Mouse (Mus musculus) kidney, adult 2 months (tissue): ENCODE results near the gene Plod2. TPM values are rescaled to one million over a fixed set of nuclear protein-coding genes. Genes with fewer than 3 reads are reported as not detected.

Experiments
- DNase-seq: peaks from one replicate; pipeline ENCODE4 v3.0.0; 2021
- H3K27ac ChIP-seq: fragments of 200-500 bp; 2 replicates; pipeline ENCODE4 v1.5.1; 2012; ENCODE audit warnings: low read depth, low read length, control low read depth, inconsistent platforms; ENCODE audit not compliant: insufficient read depth
- H3K27me3 ChIP-seq: fragments of 200-500 bp; replicated peaks from 2 replicates; pipeline ENCODE4 v1.6.1; 2012; ENCODE audit warnings: mild to moderate bottlenecking, moderate library complexity, low read length, inconsistent platforms; ENCODE audit not compliant: control insufficient read depth, insufficient read depth
- H3K36me3 ChIP-seq: fragments of 200-500 bp; 2 replicates; pipeline ENCODE4 v1.6.1; 2012; ENCODE audit warnings: mild to moderate bottlenecking, moderate library complexity, low read length, inconsistent platforms; ENCODE audit not compliant: control insufficient read depth, insufficient read depth
- H3K4me1 ChIP-seq: fragments of 200-500 bp; 2 replicates; pipeline ENCODE4 v1.6.1; 2011; ENCODE audit warnings: low read length; ENCODE audit not compliant: control insufficient read depth, insufficient read depth
- H3K4me3 ChIP-seq: fragments of 200-500 bp; 2 replicates; pipeline ENCODE4 v1.5.1; 2011; ENCODE audit warnings: mild to moderate bottlenecking, low read depth, low read length, control low read depth; ENCODE audit not compliant: insufficient read depth
- CTCF ChIP-seq: fragments of 200-500 bp; conservative IDR thresholded peaks from 2 replicates; pipeline ENCODE4 v1.5.1; 2011; ENCODE audit warnings: low read depth, mild to moderate bottlenecking, control low read depth, low read length, moderate library complexity, mixed read lengths; ENCODE audit not compliant: insufficient read depth, insufficient read length
- POLR2A ChIP-seq: fragments of 200-500 bp; IDR thresholded peaks from one replicate; pipeline ENCODE4 v1.6.1; 2011; ENCODE audit warnings: low read depth, low read length, control low read depth
- WGBS: fragments of 180-500 bp; shearing (Covaris S2); methylation state at CpG from one replicate; pipeline ENCODE4 v1.1.7; 2018; 5-methylcytosine and 5-hydroxymethylcytosine counted together
- polyA plus RNA-seq: library from polyadenylated mRNA; depleted of rRNA; stranded (reverse); fragments of >200 nt; gene quantifications from 2 replicates; pipeline ENCODE4 v1.2.3, GENCODE M21; 2012

Gene Plod2
- polyA plus RNA-seq, 1 experiment: 11.3 TPM

GRCm38 (mm10) chr9:92546446-92546845, 4.4 kb downstream of the Plod2 start:
- Histone ChIP-seq H3K4me3 (no peak overlapping the region), H3K36me3 (no peaks in the 10 kb centered on the region), H3K4me1 (peaks cover 27% of the 10 kb centered on the region), H3K27me3 (no peaks in the 10 kb centered on the region), H3K27ac (no peak overlapping the region)
- no peak for TF ChIP-seq POLR2A
- TF ChIP-seq CTCF: no peak
- 81% methylated on average over 8 of the region's 8 CpGs for WGBS
- DNase-seq: no peak

GRCm38 (mm10) chr9:92547106-92547505, 5.1 kb downstream of the Plod2 start:
- H3K27me3 ChIP-seq: no peaks in the 10 kb centered on the region
- 34% methylated on average over 2 of the region's 2 CpGs for WGBS
- DNase-seq: peak; percentile 72
- peaks cover 29% of the 10 kb centered on the region for H3K4me1 ChIP-seq
- no peak overlapping the region for H3K27ac ChIP-seq
- no peak overlapping the region for H3K4me3 ChIP-seq
- no peaks in the 10 kb centered on the region for H3K36me3 ChIP-seq
- TF ChIP-seq CTCF: no peak
- TF ChIP-seq POLR2A: no peak

GRCm38 (mm10) chr9:92547821-92548220, 5.8 kb downstream of the Plod2 start:
- TF ChIP-seq CTCF (no peak), POLR2A (no peak)
- peaks cover 29% of the 10 kb centered on the region for H3K4me1 ChIP-seq
- 89% methylated on average over 7 of the region's 7 CpGs for WGBS
- H3K4me3 ChIP-seq: no peak overlapping the region
- no peaks in the 10 kb centered on the region for H3K36me3 ChIP-seq
- DNase-seq: no peak
- no peaks in the 10 kb centered on the region for H3K27me3 ChIP-seq
- no peak overlapping the region for H3K27ac ChIP-seq

- no peak for DNase-seq
- Histone ChIP-seq H3K27me3 (no peaks in the 10 kb centered on the region), H3K36me3 (no peaks in the 10 kb centered on the region), H3K27ac (peak overlapping the region; percentile 91; the same call in 1 of the 2 replicates), H3K4me3 (no peak overlapping the region), H3K4me1 (peaks cover 25% of the 10 kb centered on the region)
- 66% methylated on average over 9 of the region's 9 CpGs for WGBS
- TF ChIP-seq CTCF (no peak), POLR2A (no peak)
Observed at GRCm38 (mm10) chr9:92548603-92549002, 6.6 kb downstream of the Plod2 start.

GRCm38 (mm10) chr9:92549811-92550490, 7.9 kb downstream of the Plod2 start:
- no peak overlapping the region for H3K4me3 ChIP-seq
- H3K27me3 ChIP-seq: no peaks in the 10 kb centered on the region
- H3K4me1 ChIP-seq: peaks cover 25% of the 10 kb centered on the region
- no peak for TF ChIP-seq POLR2A
- no peak for TF ChIP-seq CTCF
- 46% methylated on average over 11 of the region's 11 CpGs for WGBS
- H3K36me3 ChIP-seq: no peaks in the 10 kb centered on the region
- peak overlapping the region; percentile 91 for H3K27ac ChIP-seq
- DNase-seq: peak; percentile 89

GRCm38 (mm10) chr9:92550981-92551380, 9.0 kb downstream of the Plod2 start:
- no peaks in the 10 kb centered on the region for H3K27me3 ChIP-seq
- no peak overlapping the region for H3K4me3 ChIP-seq
- DNase-seq: no peak
- no peaks in the 10 kb centered on the region for H3K36me3 ChIP-seq
- peaks cover 27% of the 10 kb centered on the region for H3K4me1 ChIP-seq
- TF ChIP-seq POLR2A: no peak
- TF ChIP-seq CTCF: no peak
- WGBS: 73% methylated on average over 2 of the region's 2 CpGs
- no peak overlapping the region for H3K27ac ChIP-seq

- WGBS: 88% methylated on average over 4 of the region's 4 CpGs
- Histone ChIP-seq H3K27ac (no peak overlapping the region), H3K36me3 (no peaks in the 10 kb centered on the region), H3K27me3 (no peaks in the 10 kb centered on the region), H3K4me1 (peaks cover 27% of the 10 kb centered on the region), H3K4me3 (no peak overlapping the region)
- DNase-seq: no peak
- TF ChIP-seq CTCF: no peak
Observed at GRCm38 (mm10) chr9:92551666-92552065, 9.6 kb downstream of the Plod2 start.

- 79% methylated on average over 3 of the region's 3 CpGs for WGBS
- no peak for TF ChIP-seq CTCF
- no peak for TF ChIP-seq POLR2A
- Histone ChIP-seq H3K4me1 (peaks cover 25% of the 10 kb centered on the region), H3K27ac (no peak overlapping the region), H3K27me3 (no peaks in the 10 kb centered on the region), H3K4me3 (no peak overlapping the region), H3K36me3 (no peaks in the 10 kb centered on the region)
- DNase-seq: no peak
Observed at GRCm38 (mm10) chr9:92552691-92553090, 10.7 kb downstream of the Plod2 start.
